Mouse (Mus musculus) lung, embryonic 15.5 days (tissue): Measurements from ENCODE around the gene Lrrfip2. TPM values are rescaled to one million over a fixed set of nuclear protein-coding genes. Genes with fewer than 3 reads are reported as not detected.

Experiments used
- ATAC-seq: fragments of 200-750 bp; cut with Nextera tagmentation; 2 replicates; pipeline ENCODE4 v1.8.0; 2017; ENCODE audit warnings: moderate number of reproducible peaks, borderline replicate concordance; ENCODE audit not compliant: low FRiP score, low TSS enrichment; ENCODE audit errors: extremely low read depth
- H3K27ac ChIP-seq: fragments of 300-500 bp; sonication (generic); 2 replicates; pipeline ENCODE4 v1.5.1; 2015; ENCODE audit warnings: moderate library complexity, mild to moderate bottlenecking, inconsistent platforms
- H3K27me3 ChIP-seq: fragments of 300-500 bp; sonication (generic); 2 replicates; pipeline ENCODE4 v1.6.1; 2015; ENCODE audit warnings: inconsistent platforms
- H3K36me3 ChIP-seq: fragments of 300-500 bp; sonication (generic); 2 replicates; pipeline ENCODE4 v1.6.1; 2015; ENCODE audit warnings: inconsistent platforms
- H3K4me1 ChIP-seq: fragments of 300-500 bp; sonication (generic); 2 replicates; pipeline ENCODE4 v1.6.1; 2015; ENCODE audit warnings: inconsistent platforms
- H3K4me2 ChIP-seq: fragments of 300-500 bp; sonication (generic); 2 replicates; pipeline ENCODE4 v1.6.1; 2015; ENCODE audit warnings: inconsistent platforms, mild to moderate bottlenecking, moderate library complexity
- H3K4me3 ChIP-seq: fragments of 300-500 bp; sonication (generic); 2 replicates; pipeline ENCODE4 v1.5.1; 2015; ENCODE audit warnings: mild to moderate bottlenecking, inconsistent platforms
- H3K9ac ChIP-seq: fragments of 300-500 bp; sonication (generic); 2 replicates; pipeline ENCODE4 v1.6.1; 2015; ENCODE audit warnings: inconsistent platforms
- H3K9me3 ChIP-seq: fragments of 300-500 bp; sonication (generic); 2 replicates; pipeline ENCODE4 v1.6.1; 2016; ENCODE audit warnings: inconsistent platforms
- WGBS: fragments of 180-500 bp; shearing (Covaris S2); methylation state at CpG from one replicate; pipeline ENCODE4 v1.1.7; 2015; 5-methylcytosine and 5-hydroxymethylcytosine counted together
- polyA plus RNA-seq: library from polyadenylated mRNA; unstranded; fragments of >200 nt; fragmentation: Nextera tagmentation; extraction: Ambion mirVana; gene quantifications from 2 replicates; pipeline ENCODE4 v1.2.1, GENCODE M21; 2015

The Lrrfip2 gene
- polyA plus RNA-seq, 1 experiment from 2014 or later = 46.1 TPM

GRCm38 (mm10) chr9:111237726-111238125, 120.3 kb downstream of the Lrrfip2 start:
- H3K4me1 ChIP-seq = no peaks in the 10 kb centered on the region
- H3K4me2 ChIP-seq = no peak overlapping the region
- no peaks in the 10 kb centered on the region for H3K27me3 ChIP-seq
- no peak overlapping the region for H3K27ac ChIP-seq
- H3K4me3 ChIP-seq = no peak overlapping the region
- no peak for ATAC-seq
- H3K9me3 ChIP-seq = no peaks in the 10 kb centered on the region
- H3K36me3 ChIP-seq = peaks cover 73% of the 10 kb centered on the region
- H3K9ac ChIP-seq = no peak overlapping the region

GRCm38 (mm10) chr9:111239821-111240220, 122.4 kb downstream of the Lrrfip2 start:
- ATAC-seq = no peak
- Histone ChIP-seq H3K4me2 (no peak overlapping the region), H3K9me3 (no peaks in the 10 kb centered on the region), H3K4me1 (no peaks in the 10 kb centered on the region), H3K27me3 (no peaks in the 10 kb centered on the region), H3K4me3 (no peak overlapping the region), H3K36me3 (peaks cover 63% of the 10 kb centered on the region), H3K9ac (no peak overlapping the region), H3K27ac (no peak overlapping the region)
- 83% methylated on average over 4 of the region's 4 CpGs for WGBS

GRCm38 (mm10) chr9:111243384-111243783, 126.0 kb downstream of the Lrrfip2 start:
- no peak overlapping the region for H3K9ac ChIP-seq

GRCm38 (mm10) chr9:111245546-111245945, 128.2 kb downstream of the Lrrfip2 start:
- Histone ChIP-seq H3K27ac (no peak overlapping the region), H3K9ac (no peak overlapping the region), H3K4me2 (no peak overlapping the region), H3K36me3 (peaks cover 54% of the 10 kb centered on the region), H3K4me1 (no peaks in the 10 kb centered on the region), H3K27me3 (no peaks in the 10 kb centered on the region), H3K9me3 (no peaks in the 10 kb centered on the region), H3K4me3 (no peak overlapping the region)
- WGBS = 72% methylated on average over 6 of the region's 6 CpGs
- no peak for ATAC-seq

More at GRCm38 (mm10) chr9:111243384-111243783, 126.0 kb downstream of the Lrrfip2 start:
- Histone ChIP-seq H3K4me1 (no peaks in the 10 kb centered on the region), H3K27me3 (no peaks in the 10 kb centered on the region), H3K9me3 (no peaks in the 10 kb centered on the region), H3K4me2 (no peak overlapping the region), H3K36me3 (peaks cover 55% of the 10 kb centered on the region), H3K4me3 (no peak overlapping the region), H3K27ac (no peak overlapping the region)
- 91% methylated on average over 6 of the region's 6 CpGs for WGBS
- no peak for ATAC-seq

- WGBS = 72% methylated on average over 3 of the region's 3 CpGs
- H3K27me3 ChIP-seq = no peaks in the 10 kb centered on the region
- no peak overlapping the region for H3K4me2 ChIP-seq
- H3K36me3 ChIP-seq = peaks cover 61% of the 10 kb centered on the region
- no peaks in the 10 kb centered on the region for H3K9me3 ChIP-seq
- H3K4me1 ChIP-seq = no peaks in the 10 kb centered on the region
- no peak overlapping the region for H3K4me3 ChIP-seq
- H3K27ac ChIP-seq = no peak overlapping the region
- no peak for ATAC-seq
- H3K9ac ChIP-seq = no peak overlapping the region
Observed at GRCm38 (mm10) chr9:111247682-111248246, 130.4 kb downstream of the Lrrfip2 start.

GRCm38 (mm10) chr9:111252161-111252869, 134.9 kb downstream of the Lrrfip2 start:
- H3K4me3 ChIP-seq = no peak overlapping the region
- WGBS = 50% methylated on average over 7 of the region's 7 CpGs
- no peak overlapping the region for H3K27ac ChIP-seq
- H3K9me3 ChIP-seq = no peaks in the 10 kb centered on the region
- no peak for ATAC-seq
- H3K4me1 ChIP-seq = no peaks in the 10 kb centered on the region
- H3K9ac ChIP-seq = no peak overlapping the region
- no peaks in the 10 kb centered on the region for H3K27me3 ChIP-seq
- peaks cover 76% of the 10 kb centered on the region for H3K36me3 ChIP-seq
- H3K4me2 ChIP-seq = no peak overlapping the region

GRCm38 (mm10) chr9:111260360-111260985, 143.1 kb downstream of the Lrrfip2 start:
- ATAC-seq = no peak
- 35% methylated on average over 1 of the region's 1 CpGs for WGBS

GRCm38 (mm10) chr9:111261356-111261755, 144.0 kb downstream of the Lrrfip2 start:
- Histone ChIP-seq H3K4me3 (no peak overlapping the region), H3K27ac (no peak overlapping the region), H3K9me3 (no peaks in the 10 kb centered on the region), H3K4me2 (no peak overlapping the region), H3K27me3 (no peaks in the 10 kb centered on the region), H3K9ac (no peak overlapping the region), H3K4me1 (no peaks in the 10 kb centered on the region), H3K36me3 (peaks cover 51% of the 10 kb centered on the region)
- ATAC-seq = no peak
- WGBS = 95% methylated on average over 4 of the region's 4 CpGs

More at GRCm38 (mm10) chr9:111260360-111260985, 143.1 kb downstream of the Lrrfip2 start:
- no peak overlapping the region for H3K9ac ChIP-seq
- no peaks in the 10 kb centered on the region for H3K9me3 ChIP-seq
- no peak overlapping the region for H3K27ac ChIP-seq
- H3K4me1 ChIP-seq = no peaks in the 10 kb centered on the region
- peaks cover 50% of the 10 kb centered on the region for H3K36me3 ChIP-seq
- no peaks in the 10 kb centered on the region for H3K27me3 ChIP-seq
- H3K4me3 ChIP-seq = no peak overlapping the region
- no peak overlapping the region for H3K4me2 ChIP-seq

GRCm38 (mm10) chr9:111267998-111268397, 150.6 kb downstream of the Lrrfip2 start:
- peaks cover 35% of the 10 kb centered on the region for H3K36me3 ChIP-seq
- H3K4me3 ChIP-seq = no peak overlapping the region
- ATAC-seq = no peak
- H3K4me2 ChIP-seq = no peak overlapping the region
- H3K9ac ChIP-seq = no peak overlapping the region
- H3K27ac ChIP-seq = no peak overlapping the region
- no peaks in the 10 kb centered on the region for H3K9me3 ChIP-seq
- WGBS = 98% methylated on average over 2 of the region's 2 CpGs
- peaks cover 8% of the 10 kb centered on the region for H3K4me1 ChIP-seq
- no peaks in the 10 kb centered on the region for H3K27me3 ChIP-seq

GRCm38 (mm10) chr9:111270606-111271005, 153.2 kb downstream of the Lrrfip2 start:
- Histone ChIP-seq H3K27ac (peak overlapping the region; percentile 95), H3K9me3 (no peaks in the 10 kb centered on the region), H3K4me3 (peak overlapping the region; percentile 79), H3K36me3 (peaks cover 18% of the 10 kb centered on the region), H3K4me1 (peaks cover 31% of the 10 kb centered on the region), H3K27me3 (no peaks in the 10 kb centered on the region), H3K9ac (peak overlapping the region; percentile 81), H3K4me2 (peak overlapping the region; percentile 64)
- 4% methylated on average over 5 of the region's 5 CpGs for WGBS
- no peak for ATAC-seq

- no peaks in the 10 kb centered on the region for H3K9me3 ChIP-seq
- H3K27me3 ChIP-seq = no peaks in the 10 kb centered on the region
- H3K9ac ChIP-seq = peak overlapping the region; percentile 81
- H3K4me1 ChIP-seq = peaks cover 36% of the 10 kb centered on the region
- H3K27ac ChIP-seq = peak overlapping the region; percentile 95
- H3K4me2 ChIP-seq = peak overlapping the region; percentile 64
- H3K36me3 ChIP-seq = peaks cover 21% of the 10 kb centered on the region
- H3K4me3 ChIP-seq = peak overlapping the region; percentile 79
- under 1% methylated on average over 32 of the region's 32 CpGs for WGBS
- ATAC-seq = peak; percentile 46
Observed at GRCm38 (mm10) chr9:111271056-111271433, 153.7 kb downstream of the Lrrfip2 start.
